Mouse (Mus musculus) CH12.LX (cell line): Measurements from ENCODE around the gene Tmem11. TPM values are rescaled to one million over a fixed set of nuclear protein-coding genes. Genes with fewer than 3 reads are reported as not detected.

ENCODE experiments used
- DNase-seq: peaks from one replicate; pipeline ENCODE4 v3.0.0-alpha.2; 2013; ENCODE audit errors: extremely low read depth
- H3K27ac ChIP-seq: 2 replicates; pipeline ENCODE4 v1.5.1; 2012; ENCODE audit warnings: low read depth, mild to moderate bottlenecking, control low read depth, moderate library complexity; ENCODE audit not compliant: insufficient read depth
- H3K27me3 ChIP-seq: replicated peaks from 2 replicates; pipeline ENCODE3; 2012; ENCODE audit warnings: inconsistent platforms
- H3K36me3 ChIP-seq, 2 experiments: replicated peaks in 1 of 2; 2 replicates each; pipeline versions ENCODE3 to v1.6.1; 2012; ENCODE audit warnings: inconsistent platforms in 1 of 2, low read length in 1 of 2, mild to moderate bottlenecking in 1 of 2, mixed read lengths in 1 of 2, moderate library complexity in 1 of 2; ENCODE audit not compliant: control insufficient read depth in 1 of 2, insufficient read depth in 1 of 2
- H3K4me1 ChIP-seq, 2 experiments: 2 replicates each; pipeline ENCODE4 v1.6.1; 2012; ENCODE audit warnings: inconsistent platforms in 1 of 2, moderate library complexity in 1 of 2; ENCODE audit not compliant: insufficient read depth in 2 of 2, control insufficient read depth in 1 of 2
- H3K4me2 ChIP-seq: 2 replicates; pipeline ENCODE4 v1.6.1; 2012; ENCODE audit warnings: low read depth, mild to moderate bottlenecking, control low read depth; ENCODE audit not compliant: poor library complexity, insufficient read depth, severe bottlenecking
- H3K4me3 ChIP-seq, 3 experiments: fragments of 150-350 bp in 1 of 3; sonication (generic) in 1 of 3; replicated peaks in 1 of 3; 2 replicates each; pipeline versions ENCODE3 to v1.5.1; 2011 to 2012; ENCODE audit warnings: low read depth in 2 of 3, low read length in 2 of 3, mild to moderate bottlenecking in 2 of 3, moderate library complexity in 2 of 3, control low read depth in 1 of 3, improper control_type of control experiment in 1 of 3, inconsistent platforms in 1 of 3, mixed read lengths in 1 of 3; ENCODE audit not compliant: poor library complexity in 1 of 3
- H3K79me2 ChIP-seq: replicated peaks from 2 replicates; pipeline ENCODE4 v1.6.1; 2012; ENCODE audit warnings: mild to moderate bottlenecking, moderate library complexity; ENCODE audit not compliant: control insufficient read depth, poor library complexity, insufficient read depth, severe bottlenecking; ENCODE audit errors: extremely low read depth
- H3K9ac ChIP-seq: 2 replicates; pipeline ENCODE4 v1.6.1; 2012; ENCODE audit warnings: low read depth, mild to moderate bottlenecking, control low read depth, moderate library complexity; ENCODE audit not compliant: insufficient read depth
- H3K9me3 ChIP-seq: replicated peaks from 2 replicates; pipeline ENCODE3; 2012; ENCODE audit warnings: low read length, inconsistent platforms, mixed read lengths
- BHLHE40 ChIP-seq: IDR thresholded peaks from 2 replicates; pipeline ENCODE4 v1.6.1; 2011; ENCODE audit warnings: mild to moderate bottlenecking, low read depth, low read length, improper control_type of control experiment
- CTCF ChIP-seq, 2 experiments: IDR thresholded peaks in 1 of 2; conservative IDR thresholded peaks in 1 of 2; 2 replicates each; pipeline ENCODE4 v1.5.1; 2011 to 2012; ENCODE audit warnings: low read depth in 2 of 2, low read length in 2 of 2, improper control_type of control experiment in 1 of 2, inconsistent platforms in 1 of 2, mild to moderate bottlenecking in 1 of 2, moderate library complexity in 1 of 2
- E2F4 ChIP-seq: IDR thresholded peaks from 2 replicates; pipeline ENCODE4 v1.6.1; 2011; ENCODE audit warnings: low read depth, low read length, improper control_type of control experiment; ENCODE audit not compliant: insufficient replicate concordance
- ELF1 ChIP-seq: IDR thresholded peaks from 2 replicates; pipeline ENCODE4 v1.6.1; 2014; ENCODE audit warnings: low read depth, mild to moderate bottlenecking, inconsistent platforms, low read length, improper control_type of control experiment
- EP300 ChIP-seq: IDR thresholded peaks from 2 replicates; pipeline ENCODE4 v1.6.1; 2011; ENCODE audit warnings: low read length, improper control_type of control experiment
- ETS1 ChIP-seq: conservative IDR thresholded peaks from 2 replicates; pipeline ENCODE4 v1.6.1; 2012; ENCODE audit warnings: low read depth, mild to moderate bottlenecking, inconsistent platforms, low read length, improper control_type of control experiment, moderate library complexity
- GABPA ChIP-seq: IDR thresholded peaks from 2 replicates; pipeline ENCODE4 v1.6.1; 2012; ENCODE audit warnings: low read depth, low read length, improper control_type of control experiment, inconsistent platforms; ENCODE audit not compliant: insufficient replicate concordance
- HCFC1 ChIP-seq: IDR thresholded peaks from 2 replicates; pipeline ENCODE4 v1.6.1; 2012; ENCODE audit warnings: low read depth, mild to moderate bottlenecking, inconsistent platforms, low read length, improper control_type of control experiment
- IRF4 ChIP-seq: IDR thresholded peaks from 2 replicates; pipeline ENCODE4 v1.6.1; 2014; ENCODE audit warnings: low read depth, mild to moderate bottlenecking, inconsistent platforms, low read length, improper control_type of control experiment
- JUND ChIP-seq: conservative IDR thresholded peaks from 2 replicates; pipeline ENCODE4 v1.6.1; 2011; ENCODE audit warnings: low read depth, low read length, improper control_type of control experiment
- KAT2A ChIP-seq: IDR thresholded peaks from 2 replicates; pipeline ENCODE4 v1.6.1; 2012; ENCODE audit warnings: low read length, improper control_type of control experiment, inconsistent platforms; ENCODE audit not compliant: insufficient replicate concordance
- MEF2A ChIP-seq: IDR thresholded peaks from 2 replicates; pipeline ENCODE4 v1.6.1; 2014; ENCODE audit warnings: low read depth, mild to moderate bottlenecking, inconsistent platforms, low read length, improper control_type of control experiment, borderline replicate concordance
- MXI1 ChIP-seq: IDR thresholded peaks from 2 replicates; pipeline ENCODE4 v1.6.1; 2011; ENCODE audit warnings: mild to moderate bottlenecking, low read depth, low read length, improper control_type of control experiment
- NELFE ChIP-seq: IDR thresholded peaks from 2 replicates; pipeline ENCODE4 v1.6.1; 2011; ENCODE audit warnings: low read depth, low read length, improper control_type of control experiment
- NRF1 ChIP-seq: IDR thresholded peaks from 2 replicates; pipeline ENCODE4 v1.6.1; 2014; ENCODE audit warnings: low read depth, mild to moderate bottlenecking, inconsistent platforms, low read length, improper control_type of control experiment, moderate library complexity
- POLR2A ChIP-seq: IDR thresholded peaks from 2 replicates; pipeline ENCODE4 v1.6.1; 2011; ENCODE audit warnings: low read depth, mild to moderate bottlenecking, improper control_type of control experiment, low read length
- POLR2AphosphoS2 ChIP-seq: IDR thresholded peaks from 2 replicates; pipeline ENCODE4 v1.6.1; 2011; ENCODE audit warnings: low read depth, low read length, improper control_type of control experiment
- RAD21 ChIP-seq: IDR thresholded peaks from 2 replicates; pipeline ENCODE4 v1.6.1; 2011; ENCODE audit warnings: low read depth, mild to moderate bottlenecking, low read length, improper control_type of control experiment, moderate library complexity
- RCOR1 ChIP-seq: conservative IDR thresholded peaks from 2 replicates; pipeline ENCODE4 v1.6.1; 2012; ENCODE audit warnings: low read depth, mild to moderate bottlenecking, inconsistent platforms, low read length, improper control_type of control experiment
- SIN3A ChIP-seq: IDR thresholded peaks from 2 replicates; pipeline ENCODE4 v1.6.1; 2012; ENCODE audit warnings: low read length, improper control_type of control experiment, inconsistent platforms
- UBTF ChIP-seq: IDR thresholded peaks from 2 replicates; pipeline ENCODE4 v1.6.1; 2012; ENCODE audit warnings: low read depth, mild to moderate bottlenecking, inconsistent platforms, low read length, improper control_type of control experiment, moderate library complexity
- USF2 ChIP-seq: conservative IDR thresholded peaks from 2 replicates; pipeline ENCODE4 v1.6.1; 2011; ENCODE audit warnings: low read depth, low read length, improper control_type of control experiment
- ZC3H11A ChIP-seq: IDR thresholded peaks from 2 replicates; pipeline ENCODE4 v1.6.1; 2012; ENCODE audit warnings: low read depth, mild to moderate bottlenecking, inconsistent platforms, low read length, improper control_type of control experiment
- ZKSCAN1 ChIP-seq: IDR thresholded peaks from 2 replicates; pipeline ENCODE4 v1.6.1; 2012; ENCODE audit warnings: low read depth, inconsistent platforms, low read length, improper control_type of control experiment, borderline replicate concordance
- dilution Hi-C: fragments of 300-500 bp; cut with MboI; formaldehyde crosslinking; loops from 2 replicates; pipeline ENCODE4 v1.14.3; 2020; ENCODE audit warnings: low sequenced_read_pairs; ENCODE audit not compliant: extremely low pct_unique_long_range_greater_than_20kb, extremely low pct_ligation_motif_present
- in situ Hi-C: fragments of 300-500 bp; cut with MboI; formaldehyde crosslinking; loops from 3 replicates; pipeline ENCODE4 v1.14.3; 2019; ENCODE audit warnings: low sequenced_read_pairs, low pct_ligation_motif_present, low pct_unique_long_range_greater_than_20kb, mixed read lengths
- polyA plus RNA-seq: library from polyadenylated mRNA; unstranded; fragments of >175 nt; gene quantifications from 2 replicates; pipeline ENCODE4 v1.2.1, GENCODE M21; 2012; ENCODE audit warnings: low read depth; ENCODE audit not compliant: insufficient read length
- total RNA-seq, 2 experiments: library from RNA; depleted of rRNA; stranded (reverse); fragments of 300-350 nt in 1 of 2; fragments of >200 nt in 1 of 2; gene quantifications; 2 replicates each; pipeline ENCODE4 v1.2.3; 2012 to 2014

Gene Tmem11
- total and polyA plus RNA-seq, 3 experiments, result 71.1 to 117 (median 83.0) TPM

GRCm38 (mm10) chr11:60845415-60845814 lies 33.7 kb downstream of the Tmem11 start:
- peaks cover 5% of the 10 kb centered on the region; the same call in 1 of the 2 replicates for H3K79me2 ChIP-seq
- H3K27me3 ChIP-seq, result no peaks in the 10 kb centered on the region
- no peak overlapping the region for H3K9ac ChIP-seq
- peaks cover 43 to 85% of the 10 kb centered on the region in 2 experiments for H3K36me3 ChIP-seq
- DNase-seq, result no peak
- no peak overlapping the region for H3K27ac ChIP-seq
- dilution Hi-C loops (no loop called here), in situ Hi-C loops (no loop called here)
- peaks cover 4 to 25% of the 10 kb centered on the region in 2 experiments; a peak in 3 of 4 replicates for H3K4me1 ChIP-seq
- H3K4me3 ChIP-seq, result no peak overlapping the region
- TF ChIP-seq HCFC1, result no peak
- TF ChIP-seq E2F4, result no peak
- no peak for TF ChIP-seq GABPA
- no peak for TF ChIP-seq USF2
- no peak for TF ChIP-seq BHLHE40
- no peak for TF ChIP-seq ZC3H11A
- TF ChIP-seq ELF1, result no peak
- no peak for TF ChIP-seq KAT2A
- TF ChIP-seq EP300, result no peak
- TF ChIP-seq CTCF (conservative IDR thresholded peaks at IDR 0.05 in 1 of 2, IDR thresholded peaks at IDR 0.05 in 1 of 2; ENCODE audit: low read depth in 2 of 2, low read length in 2 of 2), result no peak
- TF ChIP-seq RCOR1, result no peak
- no peak for TF ChIP-seq MEF2A
- no peak for TF ChIP-seq NRF1
- no peak for TF ChIP-seq JUND
- TF ChIP-seq SIN3A, result no peak
- no peak for TF ChIP-seq ETS1
- TF ChIP-seq POLR2AphosphoS2, result no peak
- TF ChIP-seq UBTF, result no peak
- TF ChIP-seq RAD21, result no peak
- no peak for TF ChIP-seq ZKSCAN1
- no peaks in the 10 kb centered on the region for H3K9me3 ChIP-seq
- H3K4me2 ChIP-seq, result no peak overlapping the region

- Histone ChIP-seq H3K36me3 (peaks cover 38 to 78% of the 10 kb centered on the region in 2 experiments), H3K27me3 (no peaks in the 10 kb centered on the region), H3K4me1 (peaks cover 4 to 28% of the 10 kb centered on the region in 2 experiments; a peak in 3 of 4 replicates), H3K27ac (no peak overlapping the region), H3K79me2 (peaks cover 10% of the 10 kb centered on the region), H3K4me3 (no peak overlapping the region), H3K9me3 (no peaks in the 10 kb centered on the region), H3K4me2 (no peak overlapping the region), H3K9ac (no peak overlapping the region)
- dilution Hi-C loops, result no loop called here
- in situ Hi-C loops, result no loop called here
- no peak for DNase-seq
- no peak for TF ChIP-seq ZC3H11A
- TF ChIP-seq NELFE, result no peak
- no peak for TF ChIP-seq IRF4
- no peak for TF ChIP-seq MXI1
- no peak for TF ChIP-seq POLR2A
Observed at GRCm38 (mm10) chr11:60843412-60843811, 35.7 kb downstream of the Tmem11 start.
